Mouse (Mus musculus) spleen, adult 2 months (tissue): ENCODE measurements around the gene Gpatch2. TPM values are rescaled to one million over a fixed set of nuclear protein-coding genes. Genes with fewer than 3 reads are reported as not detected.

Experiments used
- DNase-seq, 2 experiments: peaks; one replicate each; pipeline versions ENCODE4 v3.0.0 to v3.0.0-alpha.2; 2012 to 2021; ENCODE audit warnings: low spot score in 2 of 2, low read depth in 1 of 2
- H3K27ac ChIP-seq: fragments of 200-500 bp; 2 replicates; pipeline ENCODE4 v1.5.1; 2012; ENCODE audit warnings: low read length, inconsistent platforms; ENCODE audit not compliant: insufficient read depth
- H3K27me3 ChIP-seq: fragments of 200-500 bp; 2 replicates; pipeline ENCODE4 v1.6.1; 2012; ENCODE audit warnings: mild to moderate bottlenecking, moderate library complexity, low read length, inconsistent platforms; ENCODE audit not compliant: control insufficient read depth, insufficient read depth
- H3K36me3 ChIP-seq: fragments of 200-500 bp; 2 replicates; pipeline ENCODE4 v1.6.1; 2012; ENCODE audit warnings: mild to moderate bottlenecking, low read length, inconsistent platforms; ENCODE audit not compliant: control insufficient read depth, insufficient read depth
- H3K4me1 ChIP-seq: fragments of 200-500 bp; 2 replicates; pipeline ENCODE4 v1.6.1; 2011; ENCODE audit warnings: inconsistent platforms; ENCODE audit not compliant: control insufficient read depth, insufficient read depth, insufficient read length
- H3K4me3 ChIP-seq: fragments of 200-500 bp; 2 replicates; pipeline ENCODE4 v1.5.1; 2011; ENCODE audit warnings: mild to moderate bottlenecking, inconsistent platforms; ENCODE audit not compliant: insufficient read depth, insufficient read length; ENCODE audit errors: extremely low read depth
- CTCF ChIP-seq: fragments of 200-500 bp; IDR thresholded peaks from 2 replicates; pipeline ENCODE4 v1.5.1; 2011; ENCODE audit warnings: mild to moderate bottlenecking, inconsistent platforms; ENCODE audit not compliant: insufficient read depth, insufficient read length, insufficient replicate concordance; ENCODE audit errors: extremely low read depth
- POLR2A ChIP-seq: fragments of 200-500 bp; IDR thresholded peaks from 2 replicates; pipeline ENCODE4 v1.6.1; 2011; ENCODE audit warnings: low read depth, low read length, inconsistent platforms
- WGBS: fragments of 180-500 bp; shearing (Covaris S2); methylation state at CpG from one replicate; pipeline ENCODE4 v1.1.7; 2018; 5-methylcytosine and 5-hydroxymethylcytosine counted together
- polyA plus RNA-seq: library from polyadenylated mRNA; depleted of rRNA; stranded (reverse); fragments of >200 nt; gene quantifications from 2 replicates; pipeline ENCODE4 v1.2.3, GENCODE M21; 2012

The Gpatch2 gene
- polyA plus RNA-seq, 1 experiment = 5.4 TPM

GRCm38 (mm10) chr1:187210736-187211135 is 4.6 kb upstream of the Gpatch2 start:
- WGBS = 90% methylated on average over 4 of the region's 4 CpGs
- no peak overlapping the region for H3K27ac ChIP-seq

GRCm38 (mm10) chr1:187216620-187217410 is 1.5 kb downstream of the Gpatch2 start:
- Histone ChIP-seq H3K4me3 (no peak overlapping the region), H3K27me3 (no peaks in the 10 kb centered on the region), H3K27ac (no peak overlapping the region), H3K4me1 (no peaks in the 10 kb centered on the region), H3K36me3 (peaks cover 2% of the 10 kb centered on the region; the same call in 1 of the 2 replicates)
- whole genome bisulfite sequencing = 77% methylated on average over 9 of the region's 9 CpGs
- no peak for DNase-seq
- TF ChIP-seq POLR2A (no peak), CTCF (no peak)

More at GRCm38 (mm10) chr1:187210736-187211135, 4.6 kb upstream of the Gpatch2 start:
- Histone ChIP-seq H3K36me3 (no peaks in the 10 kb centered on the region), H3K27me3 (no peaks in the 10 kb centered on the region), H3K4me3 (no peak overlapping the region), H3K4me1 (no peaks in the 10 kb centered on the region)
- no peak for TF ChIP-seq CTCF
- TF ChIP-seq POLR2A = no peak
- no peak for DNase-seq

DNA sequence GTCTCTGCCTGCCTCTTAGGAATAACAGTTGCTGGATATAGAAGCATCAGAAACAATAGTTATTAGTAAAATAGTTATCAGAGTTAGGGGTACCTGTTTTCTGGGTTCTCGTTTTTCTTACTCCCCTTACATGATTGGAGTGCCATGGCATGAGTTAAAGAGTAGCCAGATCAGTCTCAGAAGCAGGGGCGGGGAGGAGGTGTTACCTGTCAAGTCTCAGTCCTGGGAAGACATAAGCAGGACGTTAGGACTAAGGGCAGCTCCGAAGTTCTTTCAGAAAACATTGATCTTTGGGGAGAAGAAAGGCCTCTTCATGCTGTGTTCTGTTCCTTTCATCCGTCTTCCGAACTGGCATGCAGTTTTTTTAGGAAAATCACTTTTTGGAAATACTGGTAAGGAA is 5.4 kb downstream of the Gpatch2 start:
- DNase-seq = no peak
- peaks cover 7% of the 10 kb centered on the region for H3K36me3 ChIP-seq
- no peaks in the 10 kb centered on the region for H3K4me1 ChIP-seq
- no peak overlapping the region for H3K27ac ChIP-seq
- 91% methylated on average over 6 of the region's 6 CpGs for WGBS
- no peak overlapping the region for H3K4me3 ChIP-seq
- H3K27me3 ChIP-seq = no peaks in the 10 kb centered on the region
- TF ChIP-seq CTCF (no peak), POLR2A (no peak)

GRCm38 (mm10) chr1:187226328-187227025 is 11.2 kb downstream of the Gpatch2 start:
- DNase-seq = no peak
- no peak overlapping the region for H3K27ac ChIP-seq
- H3K27me3 ChIP-seq = no peaks in the 10 kb centered on the region
- 85% methylated on average over 11 of the region's 11 CpGs for WGBS
- TF ChIP-seq CTCF (no peak), POLR2A (no peak)
- no peaks in the 10 kb centered on the region; the same call in 1 of the 2 replicates for H3K4me1 ChIP-seq
- peaks cover 12% of the 10 kb centered on the region for H3K36me3 ChIP-seq
- no peak overlapping the region for H3K4me3 ChIP-seq

DNA sequence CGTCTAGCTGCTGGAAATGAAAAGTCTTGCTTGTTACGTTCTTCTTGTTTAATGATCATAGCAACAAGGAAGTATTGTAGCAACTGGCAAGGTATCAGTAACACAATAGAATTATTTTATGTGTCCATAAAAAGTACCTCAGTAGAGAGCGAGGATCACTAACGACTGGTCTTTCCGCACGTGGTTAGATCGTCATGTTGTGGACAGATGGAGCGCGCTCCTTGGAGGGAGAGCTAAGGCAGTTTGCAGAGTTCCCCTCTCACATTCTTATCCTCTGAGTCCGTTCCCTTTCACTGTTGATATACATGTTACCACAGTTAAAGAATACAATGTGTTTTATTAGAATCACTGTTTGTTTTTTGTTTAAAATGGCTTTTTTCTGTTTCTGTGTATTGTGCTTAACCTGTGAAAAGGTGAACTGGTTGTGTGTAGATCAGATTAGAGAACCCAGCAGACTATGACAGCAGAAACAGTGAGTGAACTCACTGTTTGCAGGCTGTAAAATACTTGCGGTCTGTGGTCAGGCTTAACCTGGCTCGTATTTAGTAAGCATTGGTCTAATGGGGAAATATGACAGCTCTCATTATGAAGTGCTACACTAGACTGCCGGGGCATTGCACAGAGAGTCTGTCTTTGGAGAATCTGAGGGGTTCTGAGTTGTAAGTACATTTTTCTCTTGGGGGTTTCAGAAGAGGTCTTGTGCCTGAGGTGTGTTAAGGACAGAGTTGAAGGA is 13.3 kb downstream of the Gpatch2 start:
- 71% methylated on average over 13 of the region's 13 CpGs for WGBS

GRCm38 (mm10) chr1:187230255-187230654 is 14.9 kb downstream of the Gpatch2 start:
- H3K36me3 ChIP-seq = peaks cover 18% of the 10 kb centered on the region
- TF ChIP-seq POLR2A = no peak
- TF ChIP-seq CTCF = no peak
- H3K4me1 ChIP-seq = no peaks in the 10 kb centered on the region; the same call in 1 of the 2 replicates
- no peak for DNase-seq
- 94% methylated on average over 5 of the region's 5 CpGs for WGBS
- no peak overlapping the region for H3K27ac ChIP-seq
- H3K4me3 ChIP-seq = no peak overlapping the region
- no peaks in the 10 kb centered on the region for H3K27me3 ChIP-seq

More for the DNA sequence above, 13.3 kb downstream of the Gpatch2 start:
- H3K4me1 ChIP-seq = no peaks in the 10 kb centered on the region; the same call in 1 of the 2 replicates
- H3K27me3 ChIP-seq = no peaks in the 10 kb centered on the region
- no peak for TF ChIP-seq POLR2A
- no peak for TF ChIP-seq CTCF
- H3K27ac ChIP-seq = no peak overlapping the region
- H3K36me3 ChIP-seq = peaks cover 20% of the 10 kb centered on the region
- no peak overlapping the region for H3K4me3 ChIP-seq
- DNase-seq = no peak
